Mouse (Mus musculus) lung, adult 2 months (tissue): ENCODE data around the gene Wdfy4.

Experiments
- CTCF ChIP-seq: fragments of 200-500 bp; IDR thresholded peaks from 2 replicates; pipeline ENCODE4 v1.5.1; 2011; ENCODE audit warnings: mild to moderate bottlenecking, low read length, control low read depth; ENCODE audit not compliant: insufficient read depth
- POLR2A ChIP-seq: fragments of 200-500 bp; IDR thresholded peaks from 2 replicates; pipeline ENCODE4 v1.6.1; 2011; ENCODE audit warnings: low read depth, mild to moderate bottlenecking, control low read depth, low read length, borderline replicate concordance; ENCODE audit errors: extremely low read depth

GRCm38 (mm10) chr14:33190646-33191045 lies 5.3 kb upstream of the Wdfy4 start:
- no peak for TF ChIP-seq CTCF
- TF ChIP-seq POLR2A: no peak
